Mouse (Mus musculus) adipocyte (in vitro differentiated cells): Measurements from ENCODE around the gene Hist1h2bm.
A peak's percentile ranks its signal among the peaks of the same experiment; 100 is the strongest.

Source experiments
- DNase-seq: peaks from one replicate; pipeline ENCODE4 v3.0.0-alpha.2; 2016; ENCODE audit warnings: low spot score

Gene Hist1h2bm

DNA sequence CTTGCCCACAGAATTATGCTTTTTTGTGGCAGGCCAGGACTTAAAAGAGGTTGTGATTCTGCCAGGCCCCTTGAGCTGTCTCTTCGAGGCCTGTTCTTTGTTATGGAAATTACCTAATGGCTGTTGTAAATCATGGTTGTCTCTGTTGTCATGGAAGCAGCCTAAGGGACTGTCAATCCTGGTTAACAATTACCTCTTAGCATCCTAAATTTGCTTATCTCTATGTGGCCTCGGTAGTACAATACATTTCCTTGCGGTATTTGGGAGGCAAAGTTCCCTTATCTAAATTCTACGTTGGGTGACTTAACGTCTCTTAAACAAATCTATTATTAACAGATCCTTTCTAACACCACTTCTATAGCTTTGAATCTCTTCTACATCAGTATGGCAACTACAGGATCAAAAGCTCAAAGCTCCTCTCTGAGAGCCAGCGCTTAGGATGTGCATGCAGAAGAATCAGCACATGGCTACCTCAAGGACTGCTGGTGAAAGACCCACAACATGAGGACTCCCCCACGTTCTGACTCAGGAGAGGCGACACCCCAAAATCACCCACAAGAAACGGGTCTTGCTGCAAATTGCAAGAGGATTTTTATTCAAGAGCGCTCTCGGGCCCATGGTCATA lies 6.2 kb downstream of the Hist1h2bm start:
- DNase-seq = no peak

DNA sequence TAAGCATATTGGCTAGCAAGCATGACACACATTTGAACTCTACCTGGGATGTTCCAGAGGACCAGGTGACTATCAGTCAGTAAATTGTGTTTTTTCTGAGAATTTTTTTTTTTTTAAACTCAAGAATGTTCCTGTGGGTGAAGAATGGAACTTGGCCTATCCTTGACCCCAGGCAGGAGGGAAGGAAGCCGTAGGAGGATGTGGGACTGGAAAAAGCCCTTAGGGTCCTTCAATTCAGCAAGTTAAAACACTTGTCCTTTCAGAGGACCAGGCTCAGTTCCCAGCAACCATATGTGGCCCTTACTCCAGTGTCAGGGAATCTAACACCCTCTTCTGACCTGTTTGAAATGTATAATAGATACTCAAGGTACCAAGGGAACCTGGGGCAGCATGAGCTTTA lies 7.7 kb downstream of the Hist1h2bm start:
- DNase-seq = no peak

- DNase-seq = no peak
Observed at GRCm38 (mm10) chr13:21733466-21733865, 11.6 kb downstream of the Hist1h2bm start.

DNA sequence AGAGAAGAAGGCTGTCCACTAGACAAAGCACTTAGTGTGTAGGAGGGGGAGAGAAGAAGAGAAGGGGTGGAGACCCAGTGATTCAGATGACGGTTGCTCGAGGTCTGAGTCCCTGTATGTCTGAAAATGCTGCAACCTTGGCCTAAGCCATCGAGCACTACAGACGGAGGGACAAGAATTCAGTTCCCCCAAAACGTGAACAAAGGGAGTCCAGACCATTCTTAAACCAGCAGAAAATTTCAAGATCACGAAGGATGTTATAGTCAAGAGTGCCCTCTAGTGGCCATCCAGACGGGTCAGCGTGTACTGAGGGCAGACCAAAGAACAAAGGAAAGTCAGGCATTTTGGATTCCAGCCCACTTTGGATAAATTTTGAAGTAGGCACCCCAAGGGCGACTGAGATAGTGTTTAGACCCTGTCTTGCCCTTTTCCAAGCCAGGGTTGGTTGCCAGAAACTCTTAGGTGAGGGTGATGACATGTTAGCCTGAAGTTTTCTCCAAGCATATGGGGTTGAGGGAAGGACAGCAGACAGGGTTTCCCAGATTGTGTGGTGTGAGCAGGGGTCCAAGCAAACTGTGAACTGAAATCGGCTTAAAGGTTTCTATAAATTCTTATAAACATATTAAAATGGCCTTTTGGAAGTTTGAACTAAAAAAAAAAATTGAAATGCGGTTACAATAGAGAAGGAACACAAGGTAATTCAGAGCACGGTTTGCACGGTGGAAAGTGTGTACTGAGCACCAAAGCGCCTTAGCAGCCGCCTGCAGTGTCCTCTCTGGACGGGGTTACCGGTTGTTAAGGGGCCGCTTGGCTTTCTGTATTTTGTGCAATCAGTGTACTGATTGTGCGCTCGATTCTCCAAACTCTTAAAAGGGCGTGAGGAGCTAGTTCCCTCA lies 12.4 kb downstream of the Hist1h2bm start:
- peak; percentile 89 for DNase-seq

GRCm38 (mm10) chr13:21734906-21735767 lies 13.3 kb downstream of the Hist1h2bm start, which contains the start of gene Hist1h4j:
Gene Hist1h4j (plus strand): TSS chr13:21735064.
- peak; percentile 79 for DNase-seq

- DNase-seq = no peak
Observed at GRCm38 (mm10) chr13:21745006-21745405, 23.2 kb downstream of the Hist1h2bm start.

GRCm38 (mm10) chr13:21749387-21750158 lies 27.7 kb downstream of the Hist1h2bm start:
- no peak for DNase-seq

DNA sequence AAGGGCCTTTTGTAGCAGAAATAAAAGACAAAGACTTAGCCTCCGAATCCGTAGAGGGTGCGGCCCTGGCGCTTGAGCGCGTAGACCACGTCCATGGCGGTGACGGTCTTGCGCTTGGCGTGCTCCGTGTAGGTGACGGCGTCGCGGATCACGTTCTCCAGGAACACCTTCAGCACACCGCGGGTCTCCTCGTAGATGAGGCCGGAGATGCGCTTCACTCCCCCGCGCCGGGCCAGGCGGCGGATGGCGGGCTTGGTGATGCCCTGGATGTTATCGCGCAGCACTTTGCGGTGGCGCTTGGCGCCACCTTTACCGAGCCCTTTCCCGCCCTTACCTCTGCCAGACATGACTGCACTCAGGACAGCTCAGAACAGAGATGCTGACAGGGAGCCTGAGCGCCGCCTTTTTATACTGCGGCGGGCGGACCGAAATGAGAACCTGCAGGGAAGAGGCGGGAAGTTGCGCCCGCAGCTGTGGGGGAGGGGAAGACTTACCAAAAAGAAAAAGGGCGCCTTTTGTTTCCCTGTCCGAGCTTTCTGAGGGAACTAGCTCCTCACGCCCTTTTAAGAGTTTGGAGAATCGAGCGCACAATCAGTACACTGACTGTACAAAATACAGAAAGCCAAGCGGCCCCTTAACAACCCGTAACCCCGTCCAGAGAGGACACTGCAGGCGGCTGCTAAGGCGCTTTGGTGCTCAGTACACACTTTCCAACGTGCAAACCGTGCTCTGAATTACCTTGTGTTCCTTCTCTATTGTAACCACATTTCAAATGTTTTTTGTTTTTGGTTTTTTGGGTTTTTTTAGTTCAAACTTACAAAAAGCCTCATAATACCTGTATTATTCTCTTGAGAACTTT lies 28.5 kb downstream of the Hist1h2bm start, which contains the start of gene Hist1h4k:
Hist1h4k (minus strand) TSS at position 347 of the 859 bp plus-strand sequence.
- peak; percentile 81 for DNase-seq

DNA sequence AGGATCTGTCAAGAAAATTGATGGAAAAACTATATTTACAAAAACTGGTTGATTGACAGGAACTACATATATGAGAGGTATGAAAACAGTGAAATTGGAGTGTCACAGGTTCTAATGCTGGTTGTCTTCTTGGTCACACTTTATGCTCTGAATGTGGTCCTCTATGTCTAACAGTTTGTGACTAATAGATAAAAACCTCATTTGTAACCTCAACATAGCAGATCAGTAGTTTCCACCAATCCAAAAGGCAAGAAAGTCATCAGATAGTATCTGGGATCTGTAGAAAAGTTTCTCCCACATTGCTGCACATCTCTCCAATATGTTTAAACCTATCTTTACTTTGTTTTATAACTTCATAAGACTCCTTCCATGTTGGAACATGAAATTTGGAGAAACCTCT lies 29.6 kb downstream of the Hist1h2bm start:
- no peak for DNase-seq

DNA sequence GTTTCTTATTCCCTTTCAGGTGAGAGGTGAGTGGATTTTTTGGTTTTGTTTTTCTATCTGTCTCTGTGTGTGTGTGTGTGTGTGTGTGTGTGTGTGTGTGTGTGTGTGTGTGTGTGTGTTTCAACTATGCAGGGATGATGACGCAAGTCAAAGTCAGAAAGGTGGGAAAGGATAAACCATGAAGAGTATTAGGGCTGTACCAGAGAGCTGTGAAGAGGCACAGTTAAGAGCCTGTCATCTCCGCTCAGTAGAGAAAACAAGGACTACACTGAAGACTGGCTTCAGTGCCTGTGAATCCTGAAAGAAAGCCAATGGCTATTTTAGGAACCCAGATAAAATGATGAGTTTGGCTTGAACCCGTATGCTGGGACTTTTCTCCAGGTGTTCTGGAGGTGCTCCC lies 30.0 kb downstream of the Hist1h2bm start:
- no peak for DNase-seq

GRCm38 (mm10) chr13:21752356-21752755 lies 30.5 kb downstream of the Hist1h2bm start:
- DNase-seq = no peak

DNA sequence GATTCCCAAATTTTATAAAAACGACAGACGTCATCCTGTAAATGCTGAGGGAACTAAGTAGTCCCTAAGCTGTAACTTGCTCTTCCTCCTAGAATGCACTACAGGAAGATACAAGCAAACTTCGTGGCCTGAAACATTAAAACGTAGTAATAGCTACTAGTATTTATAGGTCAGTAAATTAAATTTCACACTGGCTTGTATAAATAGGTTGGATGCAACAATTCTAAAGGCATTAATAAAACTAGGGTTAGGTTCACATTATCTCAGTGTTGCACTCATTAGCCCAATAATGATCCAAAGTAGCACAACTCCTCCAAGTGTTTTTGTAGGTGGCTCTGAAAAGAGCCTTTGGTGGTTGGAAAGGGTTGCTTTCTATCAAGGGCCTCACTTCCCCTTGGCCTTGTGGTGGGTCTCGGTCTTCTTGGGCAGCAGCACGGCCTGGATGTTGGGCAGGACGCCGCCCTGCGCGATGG lies 31.2 kb downstream of the Hist1h2bm start:
- DNase-seq = no peak

- peak; percentile 89 for DNase-seq
Observed at GRCm38 (mm10) chr13:21753524-21754285, 31.9 kb downstream of the Hist1h2bm start, which contains the start of the genes Hist1h2ak and Hist1h2bn. Gene Hist1h2ak (minus strand): TSS chr13:21753827. Gene Hist1h2bn (plus strand): TSS chr13:21754123.

DNA sequence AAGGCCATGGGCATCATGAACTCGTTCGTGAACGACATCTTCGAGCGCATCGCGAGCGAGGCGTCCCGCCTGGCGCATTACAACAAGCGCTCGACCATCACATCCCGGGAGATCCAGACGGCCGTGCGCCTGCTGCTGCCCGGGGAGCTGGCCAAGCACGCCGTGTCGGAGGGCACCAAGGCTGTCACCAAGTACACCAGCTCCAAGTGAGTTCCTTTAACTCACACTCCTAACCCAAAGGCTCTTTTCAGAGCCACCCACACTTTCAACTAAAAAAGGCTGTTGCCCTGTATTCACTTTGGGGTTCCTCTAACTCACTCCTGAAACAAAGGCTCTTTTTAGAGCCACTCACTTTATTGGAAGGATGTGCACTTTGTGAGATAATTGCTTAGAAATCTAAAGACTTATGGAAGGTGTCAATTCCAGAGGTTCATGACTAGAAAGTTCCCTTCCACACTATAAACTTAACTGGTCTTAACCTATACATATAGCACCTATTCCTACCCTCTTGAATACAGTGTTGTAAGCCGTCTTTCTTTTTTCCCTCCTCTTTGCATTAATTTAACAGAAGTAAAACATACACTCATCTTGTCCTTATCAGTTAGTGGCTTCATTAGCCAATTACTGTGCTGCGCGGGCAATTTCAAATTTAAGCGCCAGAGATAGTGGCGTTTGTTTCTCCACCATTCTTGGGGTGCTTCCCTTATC lies 32.6 kb downstream of the Hist1h2bm start:
- DNase-seq = peak; percentile 38

- DNase-seq = no peak
Observed at GRCm38 (mm10) chr13:21755707-21756106, 33.9 kb downstream of the Hist1h2bm start.
